Comparison of ENCODE assay signal across 20 mouse cellular contexts in genomic region chr3:116233515-116233914, GRCm38 (mm10). TPM values are rescaled to one million over a fixed set of nuclear protein-coding genes. Genes with fewer than 3 reads are reported as not detected.
DNase-seq lines count a peak whose midpoint lies in the region; ATAC-seq lines count a peak whose summit lies in the region.
"Had no signal": no experiment of that assay in that cellular context is flagged by ENCODE, and none has a peak within 500 bp of the region (broad histone marks: within the 10 kb centered on the region; RNA-seq: fewer than 3 reads in every experiment).

No protein-coding gene starts in this region.

- intact Hi-C loops in heart, postnatal 14 days (cut with DNase I), result no loop called here

- no peak for DNase-seq in frontal cortex, postnatal 10 days (ENCODE audit: low spot score in 2 of 2)
- peak; percentile 37 for DNase-seq in heart, adult 11 months
- no peak for DNase-seq in heart, postnatal 14 days
- DNase-seq: adrenal gland, adult 2 months; adrenal gland, adult 8-10 months; adrenal gland, postnatal 10 days; adrenal gland, postnatal 14 days; adrenal gland, postnatal 25 days; adrenal gland, postnatal 36 days; B cell, adult 2 months; cerebellum, adult 11 months; cerebellum, adult 11-12 months; cerebellum, adult 18-20 months had no signal

- peak; percentile 84 for ATAC-seq in frontal cortex, adult (ENCODE audit: low TSS enrichment)
- ATAC-seq: activated CD4-positive, CD25-positive, alpha-beta regulatory T cell, adult 4 months; CD4-positive, CD25-positive, alpha-beta regulatory T cell, adult 4 months; Patski had no signal

RNA-seq across cellular contexts. Expression of gene Gpr88, which starts 19.8 kb away (rescaled TPM):
- total RNA-seq in heart, postnatal 14 days (2021), result under 1 TPM; 0.10 to 0.12 TPM
- total RNA-seq: CH12.LX, ES-E14, MEL had no signal
